Mouse (Mus musculus): ENCODE data around the gene Mafk. TPM values are rescaled to one million over a fixed set of nuclear protein-coding genes. Genes with fewer than 3 reads are reported as not detected.

Mafk gene
- total RNA-seq, 2 experiments from 2014 or later, result 12.1 to 18.5 TPM

Other genes with a start within 250 kb of the Mafk start
- not detected in 2 replicates for gene Uncx, start 248.0 kb upstream of the Mafk start, total RNA-seq (2014; fragmentation: Nextera tagmentation)
- not detected in 2 replicates for gene Uncx, start 248.0 kb upstream of the Mafk start, total RNA-seq (2017)
- gene Micall2, start 55.2 kb upstream of the Mafk start, total RNA-seq (2014; fragmentation: Nextera tagmentation), result 8.3 and 9.7 TPM in 2 replicates
- gene Micall2, start 55.2 kb upstream of the Mafk start, total RNA-seq (2017), result 2.8 and 3.9 TPM in 2 replicates
- gene Ints1, start 15.8 kb upstream of the Mafk start, total RNA-seq (2014; fragmentation: Nextera tagmentation), result 85.9 and 93.1 TPM in 2 replicates
- gene Ints1, start 15.8 kb upstream of the Mafk start, total RNA-seq (2017), result 46.7 and 53.4 TPM in 2 replicates
- not detected in 2 replicates for gene Tmem184a, start 28.4 kb downstream of the Mafk start, total RNA-seq (2014; fragmentation: Nextera tagmentation)
- gene Tmem184a, start 28.4 kb downstream of the Mafk start, total RNA-seq (2017), result 0.04 TPM in 1 of 2 replicates, not detected in the other
- gene Gm26938, start 34.9 kb downstream of the Mafk start, total RNA-seq (2014; fragmentation: Nextera tagmentation), result not detected in 2 replicates
- gene Gm26938, start 34.9 kb downstream of the Mafk start, total RNA-seq (2017), result not detected in 2 replicates
- 79.1 and 83.9 TPM in 2 replicates for gene Psmg3, start 35.4 kb downstream of the Mafk start, total RNA-seq (2014; fragmentation: Nextera tagmentation)
- gene Psmg3, start 35.4 kb downstream of the Mafk start, total RNA-seq (2017), result 25.7 and 30.3 TPM in 2 replicates
- gene Elfn1, start 116.4 kb downstream of the Mafk start, total RNA-seq (2014; fragmentation: Nextera tagmentation), result not detected in 2 replicates
- not detected in 2 replicates for gene Elfn1, start 116.4 kb downstream of the Mafk start, total RNA-seq (2017)